Mouse (Mus musculus): ENCODE measurements at regions not wholly inside any gene's neighbourhood (a gene's known extent, or its start where the extent isn't known, plus 50 kb on each side); places are given as distances from the start of the nearest gene placed in this dataset.
A peak's percentile ranks its signal among the peaks of the same experiment; 100 is the strongest.
"Not testable (repeated sequence)": the region's sequence is repeated elsewhere in the genome, so short reads cannot be mapped to it uniquely, and the experiment has no call there.

DNA sequence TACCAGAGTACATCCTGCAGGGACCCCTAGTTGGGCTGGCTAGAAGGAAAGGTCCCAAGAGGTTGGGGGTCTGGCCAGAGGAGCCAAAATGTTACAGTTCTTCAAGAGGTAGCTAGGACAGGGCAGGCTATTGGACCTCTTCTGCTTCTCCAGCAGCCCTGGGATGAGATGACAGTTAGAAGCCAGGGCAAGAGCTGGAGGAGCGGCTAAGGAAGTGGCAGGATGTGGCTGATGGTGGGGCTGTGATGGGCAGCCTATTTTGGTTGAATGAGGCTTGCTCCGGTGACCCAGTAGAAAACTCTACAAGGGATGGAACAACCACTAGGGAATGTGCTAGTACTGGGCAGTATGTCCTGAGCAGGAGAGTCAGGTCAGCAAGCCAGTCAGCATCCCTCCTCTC, 82.8 kb downstream of the Ddx11 start:
- no peak for DNase-seq (ENCODE audit: low spot score in 2 of 2)

DNA sequence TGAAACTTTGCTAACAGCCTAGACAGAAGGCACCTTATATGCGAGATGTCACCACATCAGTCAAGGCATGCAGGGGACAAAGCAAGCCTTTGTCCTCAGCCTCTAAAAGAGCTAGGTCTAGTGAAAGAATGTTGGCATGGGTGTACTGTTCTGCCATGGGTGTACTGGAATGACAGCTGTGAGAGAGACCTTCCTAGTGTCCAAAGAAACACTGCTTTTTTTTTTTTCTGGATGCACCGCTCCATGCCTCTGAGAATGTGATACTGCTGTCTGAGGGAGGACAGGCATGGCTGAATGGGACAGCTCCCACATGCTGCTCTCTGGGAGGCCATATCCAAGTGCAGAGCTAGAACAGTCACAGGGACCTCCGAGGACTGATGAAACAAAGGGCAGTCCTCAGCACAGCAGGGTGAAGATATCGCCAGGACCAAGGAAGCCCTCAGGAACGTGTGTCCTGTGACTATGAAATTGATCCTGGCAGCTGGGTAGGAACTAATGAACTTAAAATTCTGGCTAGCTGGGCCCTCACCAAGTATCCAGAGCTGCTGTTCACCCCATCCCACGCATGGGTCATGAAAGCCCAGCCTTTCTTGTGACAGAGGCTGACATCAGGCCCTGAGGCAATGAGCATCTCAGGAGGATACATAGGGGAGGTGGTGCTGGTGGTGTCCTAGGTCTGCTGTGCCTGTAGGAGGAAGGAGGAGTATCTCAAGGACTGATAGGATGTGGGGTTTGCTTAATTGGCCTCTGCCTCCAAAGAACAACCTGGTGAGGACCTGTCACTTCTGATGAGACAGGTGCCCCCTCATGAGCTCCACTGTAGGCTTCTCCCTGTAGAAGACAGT, 84.6 kb downstream of the Ddx11 start:
- not testable (repeated sequence) for DNase-seq (ENCODE audit: low spot score in 2 of 2)

DNA sequence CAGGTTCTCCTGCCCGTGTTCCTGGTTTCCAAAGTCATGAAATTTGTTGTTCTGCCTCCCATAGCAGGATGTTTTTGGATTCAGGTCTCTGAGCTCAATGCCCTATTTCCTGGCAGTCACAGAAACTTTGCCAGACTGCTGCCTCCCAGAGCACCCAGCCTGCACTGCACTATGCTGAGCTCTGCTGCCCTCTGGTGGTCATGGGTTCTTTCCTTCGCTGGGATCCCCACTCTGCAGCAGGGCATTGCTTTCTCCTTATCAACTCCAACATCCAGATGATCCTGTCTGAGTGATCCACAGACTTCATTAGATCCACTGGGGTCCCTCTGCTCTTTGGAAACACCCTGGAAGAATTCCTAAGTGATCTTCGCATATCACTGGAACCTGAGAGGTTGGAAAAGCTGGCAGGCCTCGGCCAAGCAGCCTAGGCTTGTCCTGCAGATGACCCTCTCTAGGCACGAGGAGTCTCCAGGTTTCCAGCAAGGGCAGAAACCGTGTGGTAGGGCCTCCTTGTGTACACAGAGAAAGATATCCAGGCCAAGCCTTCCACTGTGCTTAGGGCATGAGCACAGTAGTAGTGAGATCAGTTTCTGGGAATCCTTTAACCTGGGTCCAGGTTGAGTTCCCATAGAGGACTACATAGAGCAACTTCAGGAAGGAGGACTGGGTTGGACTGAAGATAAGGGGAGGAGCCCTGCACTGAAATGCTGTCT, 85.6 kb downstream of the Ddx11 start:
- DNase-seq (ENCODE audit: low spot score in 2 of 2): not testable (repeated sequence)

DNA sequence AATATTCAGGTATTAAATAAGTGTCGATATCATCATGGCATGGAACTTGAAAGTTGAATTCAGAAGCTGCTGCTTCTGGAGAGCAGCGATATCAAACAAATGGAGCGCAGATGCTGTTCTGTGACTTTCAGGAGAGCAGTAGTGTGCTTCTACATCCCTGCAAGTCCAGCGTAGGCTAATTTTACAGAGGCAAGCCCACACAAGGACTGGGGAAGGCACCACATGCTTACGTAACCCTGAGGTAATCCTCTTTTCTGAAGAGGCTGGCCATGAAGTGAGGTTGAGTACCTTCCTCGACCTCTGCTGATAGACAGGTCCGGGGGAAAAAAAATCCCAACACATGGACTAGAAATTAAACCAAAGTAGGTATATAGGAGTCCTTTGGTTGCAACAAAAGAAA, 88.2 kb downstream of the Ddx11 start:
- DNase-seq (ENCODE audit: low spot score in 2 of 2): no peak

DNA sequence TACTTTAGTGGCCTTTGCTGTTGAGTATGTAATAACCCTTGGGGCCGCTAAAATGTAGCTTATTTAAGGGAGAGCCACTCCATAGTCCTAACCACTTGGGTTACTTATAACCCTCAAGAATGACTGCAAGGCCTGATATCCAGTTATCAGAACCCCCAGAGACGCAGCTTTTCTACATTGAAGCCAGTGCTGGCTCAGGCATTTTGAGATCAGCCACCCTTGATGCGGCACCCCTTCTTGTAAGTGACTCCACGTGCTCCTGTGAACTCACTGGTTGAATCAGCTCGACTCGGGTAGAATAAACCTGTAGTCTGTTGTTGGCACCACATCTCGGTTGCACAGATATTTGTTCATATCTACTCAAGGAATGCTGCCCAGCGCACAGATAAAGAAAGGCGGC, 89.3 kb downstream of the Ddx11 start:
- DNase-seq (ENCODE audit: low spot score in 2 of 2): no peak

DNA sequence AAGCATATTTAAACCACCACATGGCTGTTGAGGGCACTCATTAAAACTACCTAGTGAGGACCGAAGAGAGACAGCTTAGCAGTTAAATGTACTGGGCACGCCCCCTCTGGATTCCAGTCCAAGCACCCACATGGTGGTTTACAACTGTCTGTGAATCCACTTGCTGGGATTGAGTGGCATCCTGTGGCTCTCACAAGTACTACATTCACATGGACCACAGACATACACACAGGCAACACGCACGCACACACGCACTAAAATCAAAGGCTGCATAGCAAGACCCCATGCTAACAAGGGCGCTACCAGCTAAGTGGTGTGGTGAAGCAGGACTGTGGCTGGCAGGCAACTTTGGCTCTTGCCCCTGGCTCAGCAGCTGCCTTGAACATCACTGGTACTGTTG, 95.0 kb downstream of the Ddx11 start:
- no peak for DNase-seq (ENCODE audit: low spot score in 2 of 2)

DNA sequence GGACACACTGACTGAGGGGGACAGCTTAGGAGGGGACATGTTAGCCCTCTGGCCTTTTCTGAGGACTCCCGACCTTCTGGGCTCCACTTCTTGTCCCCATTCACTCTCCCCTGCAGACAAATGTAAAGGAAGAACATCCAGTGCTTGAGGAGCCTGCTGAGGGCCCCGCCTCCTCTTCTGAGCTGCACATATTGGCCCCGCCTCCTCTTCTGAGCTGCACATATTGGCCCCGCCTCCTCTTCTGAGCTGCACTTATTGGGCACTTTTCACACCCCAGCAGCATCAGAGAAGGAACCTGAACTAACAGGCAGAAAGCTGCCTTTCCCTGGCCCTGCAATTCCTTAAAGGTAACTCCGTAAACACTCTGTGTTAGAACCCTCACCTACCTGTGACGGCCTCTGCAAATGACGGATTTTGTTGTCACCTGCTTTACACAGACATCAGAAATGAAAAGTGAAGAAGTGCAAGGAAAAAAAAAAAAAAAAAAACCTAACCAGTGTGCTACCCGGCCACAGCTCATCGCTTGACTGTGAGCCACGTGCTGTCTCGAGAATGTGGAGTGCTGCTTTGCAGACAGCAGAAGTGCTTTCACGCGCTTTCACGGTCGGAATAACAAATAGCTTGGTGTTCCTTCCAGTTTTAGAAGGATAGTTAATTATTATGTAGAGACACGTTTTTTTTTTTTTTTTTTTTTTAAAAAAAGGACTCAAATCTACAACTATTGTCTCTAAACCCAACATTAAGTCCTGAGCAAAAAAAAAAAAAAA, 96.5 kb downstream of the Ddx11 start:
- DNase-seq (ENCODE audit: low spot score in 2 of 2): no peak

DNA sequence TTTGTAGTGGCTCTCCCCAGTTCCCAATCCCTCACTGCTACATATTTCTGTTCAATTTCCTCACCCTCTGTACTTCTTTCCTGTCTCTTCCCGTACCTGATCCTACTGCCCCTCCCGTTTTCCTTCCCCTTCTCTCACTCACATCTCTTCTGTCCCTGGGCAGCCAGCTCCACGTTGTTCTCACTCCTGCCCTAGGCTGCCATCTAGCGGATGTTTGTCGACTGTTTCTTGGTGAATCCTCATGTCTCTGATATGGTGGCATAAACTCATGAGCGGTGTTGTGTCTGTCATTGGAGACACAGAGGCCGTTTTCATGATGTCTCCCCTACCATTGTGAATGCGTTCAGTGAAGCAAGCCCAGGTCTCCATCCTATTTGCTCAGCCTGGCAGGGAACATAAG, 97.9 kb downstream of the Ddx11 start:
- DNase-seq (ENCODE audit: low spot score in 2 of 2): peak in 1 of 2 experiments; percentile 46

DNA sequence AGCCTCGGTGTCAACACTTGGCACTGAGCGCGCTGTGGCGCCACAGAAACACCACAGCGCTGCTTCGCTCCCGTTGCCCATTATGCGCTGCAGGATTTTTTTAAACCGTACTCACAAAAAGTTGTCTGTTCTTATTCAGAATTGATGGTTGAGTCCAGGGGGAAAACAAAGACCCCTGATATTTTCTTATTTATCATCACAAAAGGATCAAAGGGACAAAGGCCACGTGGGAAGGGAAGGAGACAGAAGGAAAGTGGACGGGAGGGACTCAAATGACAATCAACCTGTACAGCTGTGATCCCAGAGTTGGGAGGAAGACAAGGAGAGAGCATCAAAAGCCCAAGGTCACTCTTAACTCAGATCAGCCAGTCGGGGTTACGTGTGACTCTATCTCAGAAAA, 100.4 kb downstream of the Ddx11 start:
- no peak for DNase-seq (ENCODE audit: low spot score in 2 of 2)

DNA sequence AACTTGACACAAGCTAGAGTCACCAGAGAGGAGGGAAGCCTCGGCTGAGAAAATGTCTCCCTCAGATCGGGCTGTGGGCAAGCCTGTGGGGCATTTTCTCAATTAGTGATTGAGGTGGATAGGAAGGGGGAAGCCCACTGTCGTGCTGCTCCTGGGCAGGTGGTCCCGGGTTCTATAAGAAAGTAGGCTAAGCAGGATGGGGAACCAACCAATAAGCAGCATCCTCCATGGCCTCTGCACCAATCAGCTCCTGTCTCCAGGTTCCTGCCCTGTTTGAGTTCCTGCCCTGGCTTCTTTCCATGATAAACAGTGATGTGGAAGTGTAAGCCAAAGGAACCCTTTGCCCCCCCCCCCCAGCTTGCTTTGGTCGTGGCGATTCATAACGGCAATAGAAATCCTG, 100.9 kb downstream of the Ddx11 start:
- no peak for DNase-seq (ENCODE audit: low spot score in 2 of 2)

DNA sequence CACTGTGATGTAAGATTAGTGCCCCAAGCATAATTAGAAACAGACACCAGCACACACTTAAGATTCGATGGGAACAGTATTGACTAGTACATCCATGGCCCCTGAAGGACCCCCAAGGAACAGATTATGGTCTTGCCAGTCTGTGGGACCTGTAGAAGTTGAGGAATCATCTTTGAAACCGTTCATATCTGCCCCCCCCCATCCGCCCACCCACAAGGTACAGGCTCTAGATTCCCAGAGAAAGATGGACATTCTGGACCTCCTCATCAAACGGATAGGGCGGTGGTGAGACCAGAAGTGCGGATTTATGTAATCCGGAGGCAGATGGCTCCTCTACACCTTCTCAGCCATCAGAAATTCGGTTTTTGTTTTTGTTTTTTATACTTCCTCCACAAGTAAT, 109.1 kb downstream of the Ddx11 start:
- DNase-seq (ENCODE audit: low spot score in 2 of 2): no peak

DNA sequence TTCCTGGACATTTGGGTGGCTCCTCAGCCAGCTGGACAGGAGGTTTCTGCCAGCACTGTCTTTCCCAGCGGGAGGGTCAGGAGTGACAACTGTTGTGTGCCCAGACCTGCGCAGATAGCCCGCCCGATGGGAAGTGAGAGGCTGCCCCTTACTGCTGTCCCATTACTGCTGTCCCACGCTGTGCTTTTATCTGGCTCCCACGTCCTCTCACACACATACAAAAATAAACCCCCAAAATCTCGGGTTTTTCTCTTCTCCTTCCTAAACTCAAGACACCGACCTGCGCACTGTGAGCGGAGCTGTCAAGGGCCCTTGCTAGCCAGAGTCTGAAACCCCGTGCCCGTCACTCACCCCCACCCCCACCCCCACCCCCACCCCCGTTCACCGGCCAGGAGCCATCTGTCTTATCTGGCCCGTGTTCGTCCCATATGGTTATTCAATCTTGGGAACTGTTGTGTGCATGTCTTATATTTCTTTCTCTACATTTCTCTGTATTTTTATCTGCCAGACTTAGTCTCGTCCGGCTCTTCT, 109.6 kb downstream of the Ddx11 start:
- no peak for DNase-seq (ENCODE audit: low spot score in 2 of 2)

DNA sequence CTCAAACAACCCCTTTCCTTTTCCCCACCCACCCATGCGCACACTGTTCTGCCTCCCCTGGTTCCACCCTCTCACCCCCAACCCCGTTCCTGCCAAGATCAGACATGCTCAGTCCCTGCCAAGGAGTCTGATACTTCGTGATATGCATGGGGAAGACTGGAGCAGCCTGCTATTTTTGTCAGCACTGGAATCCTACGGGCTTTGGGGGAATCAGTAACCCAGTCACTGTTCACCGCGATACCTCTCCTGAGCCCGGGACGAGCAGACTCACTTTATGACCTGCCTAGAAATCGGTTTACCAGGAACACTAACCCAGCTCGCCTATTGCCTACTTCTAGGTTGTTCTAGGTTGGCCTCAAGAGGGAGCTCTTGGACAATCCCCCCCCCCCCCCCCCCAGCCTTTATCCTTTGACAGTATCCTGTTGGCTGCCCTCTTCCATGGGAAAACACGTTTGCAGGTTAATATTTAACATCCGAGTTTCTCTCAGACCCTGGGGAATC, 110.2 kb downstream of the Ddx11 start:
- no peak for DNase-seq (ENCODE audit: low spot score in 2 of 2)

DNA sequence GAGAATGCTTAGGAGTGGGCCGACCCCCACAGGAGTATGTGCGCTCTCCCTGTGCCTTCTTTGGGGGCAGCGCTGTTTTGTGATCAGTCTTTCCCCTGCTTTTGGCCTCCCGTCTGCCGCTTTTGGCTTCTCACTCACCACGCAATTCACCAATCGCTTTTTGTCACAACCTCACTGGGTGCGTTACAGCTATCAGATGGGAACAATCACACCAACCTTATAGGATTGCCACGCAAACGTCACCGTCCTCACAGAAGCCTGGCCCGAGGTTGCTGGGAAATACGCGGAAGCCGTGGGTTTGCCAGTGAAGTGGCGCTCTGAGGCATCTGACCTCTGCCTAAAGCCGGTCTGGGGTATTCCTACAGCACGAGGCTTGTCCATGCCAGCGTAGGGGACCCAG, 111.1 kb downstream of the Ddx11 start:
- no peak for DNase-seq (ENCODE audit: low spot score in 2 of 2)

DNA sequence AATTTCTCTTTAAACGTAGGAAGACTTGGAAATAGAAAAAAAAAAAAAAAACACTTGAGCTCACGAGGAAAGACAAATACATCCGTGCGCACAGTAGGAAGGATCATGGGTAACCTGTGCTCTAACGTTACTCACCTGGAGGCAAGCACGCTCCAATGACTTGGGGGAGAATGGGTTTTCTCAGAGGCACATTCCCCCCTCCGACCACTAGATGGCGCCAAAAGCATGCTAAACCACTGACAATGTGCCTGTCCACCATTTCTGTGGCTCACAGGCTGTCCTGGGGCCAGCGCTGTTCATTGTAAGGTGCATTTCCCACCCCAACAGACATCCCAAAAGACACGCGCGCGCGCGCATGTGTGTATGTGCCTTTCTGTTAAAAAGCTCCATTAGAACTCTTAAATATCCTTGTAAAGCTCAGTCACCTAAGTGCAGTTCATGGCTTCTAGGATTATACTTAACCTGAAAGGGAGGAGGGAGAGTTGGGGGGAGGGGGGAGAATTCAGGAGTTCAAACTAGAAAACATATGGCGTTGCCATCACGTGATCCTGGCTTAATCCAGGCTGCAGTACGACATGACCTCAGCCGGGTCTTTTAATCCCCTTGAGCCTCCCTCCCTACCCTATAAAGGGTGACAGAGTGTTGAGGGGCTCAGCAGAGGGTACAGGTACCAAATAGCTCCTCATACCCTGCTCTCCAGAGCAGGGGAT, 111.9 kb downstream of the Ddx11 start:
- peak; percentile 74 to 84 for DNase-seq (ENCODE audit: low spot score in 2 of 2)

DNA sequence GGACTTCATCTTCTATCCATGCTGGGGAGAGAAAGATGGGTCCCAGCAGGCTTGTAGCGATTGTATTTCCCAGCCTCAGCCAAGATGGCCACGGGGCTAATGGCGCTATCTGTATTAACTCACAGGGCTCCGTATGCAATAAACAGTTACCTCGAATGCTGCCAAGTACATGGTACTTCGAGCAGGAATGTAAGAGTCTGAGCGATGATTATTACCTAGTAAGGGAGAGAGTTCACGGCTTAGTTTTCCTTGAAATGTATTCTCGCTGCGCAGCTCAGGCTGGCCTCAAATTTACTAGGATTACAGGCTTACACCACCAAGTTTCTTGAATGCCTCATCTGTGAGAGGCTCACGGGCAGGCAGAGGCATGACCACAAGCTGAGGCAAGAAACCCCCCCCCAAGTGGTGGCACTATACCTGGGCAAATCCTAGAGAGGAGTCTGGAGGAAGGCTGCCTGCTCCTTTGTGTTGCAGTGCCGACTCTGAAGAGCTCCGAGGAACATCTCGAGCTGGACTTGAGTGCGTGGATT, 112.6 kb downstream of the Ddx11 start:
- no peak for DNase-seq (ENCODE audit: low spot score in 2 of 2)

DNA sequence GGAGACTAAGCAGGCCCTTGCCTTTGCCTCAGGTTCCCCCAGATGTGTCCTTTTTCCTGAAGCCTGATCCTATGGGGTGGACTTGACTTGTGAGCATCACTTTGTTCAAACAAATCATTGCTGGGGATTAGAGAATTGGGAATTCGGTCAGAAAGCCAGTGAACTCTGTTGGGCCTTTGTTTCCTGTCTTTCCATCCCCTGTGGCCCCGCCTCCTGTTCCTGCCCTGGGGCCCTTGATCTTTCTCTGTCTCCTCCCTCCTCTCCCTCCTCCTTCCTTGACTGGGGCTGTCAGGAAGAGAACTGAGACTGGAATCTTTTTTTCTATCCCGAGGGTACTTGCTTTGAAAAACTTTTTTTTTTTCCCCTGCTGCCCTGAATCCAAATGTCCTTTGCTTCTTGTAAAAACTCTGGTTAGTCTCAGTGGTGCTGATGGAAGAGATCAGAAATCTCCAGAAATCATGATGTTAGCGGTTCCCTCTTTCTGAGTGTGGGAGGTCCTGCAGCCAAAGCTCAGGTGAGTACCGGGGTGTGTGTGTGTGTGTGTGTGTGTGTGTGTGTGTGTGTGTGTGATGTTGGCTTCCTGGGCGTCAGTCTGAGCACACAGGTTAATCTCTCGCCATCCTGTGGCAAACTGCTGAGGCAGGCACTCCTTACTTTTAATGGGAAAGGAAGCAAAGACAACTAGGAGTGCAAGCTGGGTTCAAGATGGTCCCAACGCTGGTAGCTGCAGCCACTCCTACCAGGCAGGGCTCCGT, 118.7 kb downstream of the Ddx11 start:
- DNase-seq (ENCODE audit: low spot score in 2 of 2): peak in 1 of 2 experiments; percentile 12

DNA sequence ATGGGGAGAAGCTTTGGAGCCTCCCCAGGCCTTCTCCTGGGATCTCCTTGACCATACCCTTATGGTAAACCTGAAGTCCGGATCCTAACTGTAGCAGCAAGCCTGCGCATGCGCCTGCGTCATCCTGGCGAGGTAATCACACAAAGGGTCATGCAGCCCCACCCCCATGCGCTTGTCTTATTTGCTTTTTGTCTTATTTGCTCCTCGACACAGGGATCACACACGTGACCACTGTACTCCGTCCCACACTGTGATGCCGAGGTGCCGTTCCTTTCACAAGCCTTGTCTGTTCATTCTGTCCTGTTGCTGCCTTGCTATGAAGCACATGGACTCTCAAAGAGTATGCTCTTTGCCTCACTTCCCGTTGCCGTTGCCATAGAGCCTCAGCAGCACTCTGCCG, 120.9 kb downstream of the Ddx11 start:
- DNase-seq (ENCODE audit: low spot score in 2 of 2): no peak

DNA sequence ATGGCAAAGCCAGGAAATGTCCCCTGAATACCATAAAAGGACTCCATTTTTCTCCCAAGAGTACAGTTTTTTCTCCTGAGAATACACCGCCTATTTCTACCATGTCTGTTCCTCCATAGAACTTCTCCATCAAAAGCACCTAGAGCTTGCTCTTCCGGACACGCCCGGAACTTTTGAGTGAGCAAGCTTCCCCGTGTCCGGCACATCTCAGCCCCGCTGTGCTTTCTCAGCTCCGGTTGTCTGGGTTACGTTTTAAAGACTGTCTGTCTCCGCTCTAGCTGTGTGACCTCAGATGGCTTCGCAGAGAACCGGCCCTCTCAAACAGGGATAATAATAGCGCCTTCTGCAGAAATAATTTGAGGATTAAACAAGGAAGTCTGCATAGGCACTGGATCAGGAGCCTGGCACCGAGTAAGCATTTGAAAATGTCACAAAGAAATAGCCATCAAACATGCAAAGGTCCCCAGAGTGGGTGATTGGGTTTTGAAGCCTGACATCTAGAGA, 122.8 kb downstream of the Ddx11 start:
- DNase-seq (ENCODE audit: low spot score in 2 of 2): no peak

DNA sequence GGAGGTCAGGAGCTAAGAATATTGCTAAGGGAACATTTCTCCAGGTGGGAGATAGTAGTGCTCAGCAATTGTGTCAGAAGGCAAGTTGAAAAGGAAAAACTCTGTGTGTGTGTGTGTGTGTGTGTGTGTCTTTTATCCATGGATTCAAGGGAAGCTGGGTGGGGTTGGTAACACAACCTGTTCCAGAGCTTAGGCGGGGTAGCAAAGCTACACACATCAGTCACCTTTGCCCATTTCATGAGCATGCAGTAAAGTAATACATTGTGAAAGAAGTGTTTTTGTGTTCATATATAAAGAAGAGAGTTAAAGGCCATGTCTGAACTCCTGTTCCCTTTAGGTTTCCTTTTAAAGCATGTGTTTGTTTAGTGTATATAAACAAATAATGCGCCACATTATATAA, 128.2 kb downstream of the Ddx11 start:
- no peak for DNase-seq (ENCODE audit: low spot score in 2 of 2)

All from urinary bladder, adult 18-20 months (tissue).